16 mouse cellular contexts compared by ENCODE assay signal in genomic region chr8:114810470-114810869, GRCm38 (mm10).
"Had no signal": no experiment of that assay in that cellular context is flagged by ENCODE, and none has a peak within 500 bp of the region (broad histone marks: within the 10 kb centered on the region; RNA-seq: fewer than 3 reads in every experiment).

No protein-coding gene starts in this region.

- H3K9me3 ChIP-seq: midbrain, embryonic 10.5 days; midbrain, embryonic 12.5 days; midbrain, embryonic 15.5 days; neural tube, embryonic 12.5 days; stomach, embryonic 15.5 days had no signal

- ATAC-seq: midbrain, embryonic 15.5 days had no signal

- H3K27me3 ChIP-seq: midbrain, embryonic 15.5 days; neural tube, embryonic 12.5 days; stomach, embryonic 15.5 days had no signal

- DNase-seq: lung, adult 18-20 months; lung, embryonic 14.5 days; lung, postnatal 10 days; lung, postnatal 4 days; right cerebral cortex, postnatal 14 days; spleen, adult 18-20 months; thymus, adult 2 months; thymus, postnatal 25 days; thymus, postnatal 4 days had no signal

- H3K36me3 ChIP-seq: midbrain, embryonic 10.5 days; midbrain, embryonic 12.5 days; midbrain, embryonic 15.5 days; neural tube, embryonic 12.5 days; stomach, embryonic 15.5 days had no signal

- H3K4me3 ChIP-seq: midbrain, embryonic 10.5 days; midbrain, embryonic 12.5 days; midbrain, embryonic 15.5 days; neural tube, embryonic 12.5 days; stomach, embryonic 15.5 days had no signal

- H3K4me1 ChIP-seq: midbrain, embryonic 12.5 days; midbrain, embryonic 15.5 days; neural tube, embryonic 12.5 days; stomach, embryonic 15.5 days had no signal

- H3K9ac ChIP-seq: liver, embryonic 14.5 days; lung, embryonic 14.5 days; midbrain, embryonic 12.5 days; midbrain, embryonic 15.5 days; neural tube, embryonic 12.5 days; stomach, embryonic 15.5 days had no signal

- H3K27ac ChIP-seq: liver, embryonic 14.5 days; midbrain, embryonic 10.5 days; midbrain, embryonic 12.5 days; midbrain, embryonic 15.5 days; neural tube, embryonic 12.5 days; stomach, embryonic 15.5 days; stomach, postnatal 0 days had no signal

- H3K4me2 ChIP-seq: lung, embryonic 14.5 days; midbrain, embryonic 12.5 days; midbrain, embryonic 15.5 days; neural tube, embryonic 12.5 days; stomach, embryonic 15.5 days had no signal
